Mouse (Mus musculus) gastrocnemius, postnatal 25 days (tissue): Measurements from ENCODE around the gene Chuk. TPM values are rescaled to one million over a fixed set of nuclear protein-coding genes. Genes with fewer than 3 reads are reported as not detected.
"Not testable (repeated sequence)": the region's sequence is repeated elsewhere in the genome, so short reads cannot be mapped to it uniquely, and the experiment has no call there.

Experiments used
- DNase-seq: peaks from one replicate; pipeline ENCODE4 v3.0.0; 2022
- long read RNA-seq, 2 experiments: library from polyadenylated mRNA; stranded (forward); transcript quantifications; one replicate each; pipeline ENCODE4 v2.0.0; 2021
- total RNA-seq, 2 experiments: library from RNA; stranded (reverse); gene quantifications; 1 replicate in 1 of 2; 2 replicates in 1 of 2; pipeline ENCODE4 v1.2.3; 2021

Chuk gene
- total RNA-seq, result 10 to 100 TPM; 14.9 to 17.4 TPM
- long read RNA-seq, experiment 1, partial matches to known transcripts, result 0 of 4 reads
- long read RNA-seq, experiment 1, other reads (novel, unspliced or antisense), result 0 of 4 reads
- long read RNA-seq, experiment 2, transcript Chuk-201 (21 exons, 3,502 nt), result major isoform, 6 of 13 reads
- long read RNA-seq, experiment 2, partial matches to known transcripts, result 3 of 13 reads
- long read RNA-seq, experiment 2, other reads (novel, unspliced or antisense), result 3 of 13 reads

GRCm38 (mm10) chr19:44106831-44107660 lies at the start of gene Chuk:
Chuk (minus strand) TSS chr19:44107480.
- DNase-seq, result peak; percentile 93

- no peak for DNase-seq
Measured at GRCm38 (mm10) chr19:44157005-44157404, 49.7 kb upstream of the Chuk start.

GRCm38 (mm10) chr19:44153781-44154180 lies 46.5 kb upstream of the Chuk start:
- no peak for DNase-seq

- no peak for DNase-seq
Measured at GRCm38 (mm10) chr19:44148991-44149390, 41.7 kb upstream of the Chuk start.

GRCm38 (mm10) chr19:44148345-44148744 lies 41.1 kb upstream of the Chuk start:
- DNase-seq, result no peak

GRCm38 (mm10) chr19:44146951-44147350 lies 39.7 kb upstream of the Chuk start:
- DNase-seq, result no peak

GRCm38 (mm10) chr19:44146568-44146879 lies 39.2 kb upstream of the Chuk start:
- no peak for DNase-seq

- peak; percentile 86 for DNase-seq
Measured at GRCm38 (mm10) chr19:44145702-44146567, 38.7 kb upstream of the Chuk start, which contains the start of gene Bloc1s2. Bloc1s2 (minus strand) TSS chr19:44146446.

GRCm38 (mm10) chr19:44144366-44144765 lies 37.1 kb upstream of the Chuk start:
- DNase-seq, result no peak

- DNase-seq, result no peak
Measured at GRCm38 (mm10) chr19:44135960-44136485, 28.7 kb upstream of the Chuk start.

GRCm38 (mm10) chr19:44135072-44135959 lies 28.0 kb upstream of the Chuk start, which contains the start of gene Cwf19l1:
Cwf19l1 (minus strand) TSS chr19:44135876.
- peak; percentile 81 for DNase-seq

GRCm38 (mm10) chr19:44132917-44133316 lies 25.6 kb upstream of the Chuk start:
- DNase-seq, result no peak

GRCm38 (mm10) chr19:44128560-44128959 lies 21.3 kb upstream of the Chuk start:
- DNase-seq, result no peak

- DNase-seq, result no peak
Measured at GRCm38 (mm10) chr19:44127729-44128497, 20.6 kb upstream of the Chuk start.

- no peak for DNase-seq
Measured at GRCm38 (mm10) chr19:44121137-44121536, 13.9 kb upstream of the Chuk start.

GRCm38 (mm10) chr19:44120686-44121085 lies 13.4 kb upstream of the Chuk start:
- DNase-seq, result not testable (repeated sequence)

GRCm38 (mm10) chr19:44117793-44118192 lies 10.5 kb upstream of the Chuk start:
- no peak for DNase-seq

GRCm38 (mm10) chr19:44111706-44112105 lies 4.4 kb upstream of the Chuk start:
- no peak for DNase-seq

GRCm38 (mm10) chr19:44110356-44110755 lies 3.1 kb upstream of the Chuk start:
- no peak for DNase-seq

GRCm38 (mm10) chr19:44108996-44109395 lies 1.7 kb upstream of the Chuk start:
- DNase-seq, result no peak
